Mouse (Mus musculus) forebrain, embryonic 15.5 days (tissue): ENCODE measurements at regions not wholly inside any gene's neighbourhood (a gene's known extent, or its start where the extent isn't known, plus 50 kb on each side); places are given as distances from the start of the nearest gene placed in this dataset.

Experiments
- ATAC-seq: fragments of 200-750 bp; cut with Nextera tagmentation; replicated peaks from 2 replicates; pipeline ENCODE4 v1.8.0; 2017; ENCODE audit warnings: mild to moderate bottlenecking, moderate TSS enrichment, moderate library complexity
- H3K27ac ChIP-seq: fragments of 300-500 bp; sonication (generic); replicated peaks from 2 replicates; pipeline ENCODE4 v1.5.1; 2015; ENCODE audit warnings: mild to moderate bottlenecking, inconsistent platforms
- H3K27me3 ChIP-seq: fragments of 300-500 bp; sonication (generic); 2 replicates; pipeline ENCODE4 v1.6.1; 2015; ENCODE audit warnings: inconsistent platforms
- H3K36me3 ChIP-seq: fragments of 300-500 bp; sonication (generic); 2 replicates; pipeline ENCODE4 v1.6.1; 2015; ENCODE audit warnings: mild to moderate bottlenecking, inconsistent platforms
- H3K4me1 ChIP-seq: fragments of 300-500 bp; sonication (generic); 2 replicates; pipeline ENCODE4 v1.6.1; 2015; ENCODE audit warnings: inconsistent platforms
- H3K4me2 ChIP-seq: fragments of 300-500 bp; sonication (generic); replicated peaks from 2 replicates; pipeline ENCODE4 v1.6.1; 2015; ENCODE audit warnings: mild to moderate bottlenecking, inconsistent platforms
- H3K4me3 ChIP-seq: fragments of 300-500 bp; sonication (generic); 2 replicates; pipeline ENCODE4 v1.5.1; 2015; ENCODE audit warnings: mild to moderate bottlenecking, inconsistent platforms
- H3K9ac ChIP-seq: fragments of 300-500 bp; sonication (generic); replicated peaks from 2 replicates; pipeline ENCODE4 v1.6.1; 2015; ENCODE audit warnings: mild to moderate bottlenecking, inconsistent platforms
- H3K9me3 ChIP-seq: fragments of 300-500 bp; sonication (generic); 2 replicates; pipeline ENCODE4 v1.6.1; 2016; ENCODE audit warnings: inconsistent platforms
- whole genome bisulfite sequencing: fragments of 180-500 bp; shearing (Covaris S2); methylation state at CpG from one replicate; pipeline ENCODE4 v1.1.7; 2015; ENCODE audit warnings: mixed read lengths; 5-methylcytosine and 5-hydroxymethylcytosine counted together
- microRNA-seq: library from miRNA; unstranded; fragments of <30 nt; microRNA quantifications from one replicate; pipeline ENCODE4, GENCODE M21; 2016

DNA sequence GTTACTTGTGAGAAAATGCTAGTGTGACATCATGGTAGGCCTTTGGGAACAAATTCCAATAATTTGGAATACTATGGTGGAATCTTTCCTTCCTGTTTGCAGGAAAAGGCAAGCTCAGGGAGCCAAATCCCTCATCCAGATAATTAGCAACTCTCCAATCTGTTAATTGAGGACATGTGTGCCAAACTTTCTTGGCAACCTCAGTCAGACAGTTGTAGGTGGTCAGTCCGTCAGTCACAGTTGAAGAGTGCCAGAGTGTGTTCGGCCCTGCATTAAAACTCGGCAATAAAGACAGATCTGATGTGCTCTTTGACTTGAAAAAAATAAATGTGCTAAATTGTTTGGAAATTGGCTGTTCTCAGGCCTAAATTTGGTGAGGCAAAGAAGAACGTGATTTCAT lies 83.1 kb upstream of the Cypt12 start:
- peak; percentile 72 for ATAC-seq
- Histone ChIP-seq H3K4me2 (no peak overlapping the region), H3K4me3 (no peak overlapping the region), H3K9me3 (no peaks in the 10 kb centered on the region), H3K4me1 (peaks cover 24% of the 10 kb centered on the region), H3K36me3 (no peaks in the 10 kb centered on the region), H3K27ac (peak overlapping the region; percentile 44; the same call in 1 of the 2 replicates), H3K27me3 (no peaks in the 10 kb centered on the region), H3K9ac (no peak overlapping the region)
- 33% methylated on average over 4 of the region's 4 CpGs for WGBS

DNA sequence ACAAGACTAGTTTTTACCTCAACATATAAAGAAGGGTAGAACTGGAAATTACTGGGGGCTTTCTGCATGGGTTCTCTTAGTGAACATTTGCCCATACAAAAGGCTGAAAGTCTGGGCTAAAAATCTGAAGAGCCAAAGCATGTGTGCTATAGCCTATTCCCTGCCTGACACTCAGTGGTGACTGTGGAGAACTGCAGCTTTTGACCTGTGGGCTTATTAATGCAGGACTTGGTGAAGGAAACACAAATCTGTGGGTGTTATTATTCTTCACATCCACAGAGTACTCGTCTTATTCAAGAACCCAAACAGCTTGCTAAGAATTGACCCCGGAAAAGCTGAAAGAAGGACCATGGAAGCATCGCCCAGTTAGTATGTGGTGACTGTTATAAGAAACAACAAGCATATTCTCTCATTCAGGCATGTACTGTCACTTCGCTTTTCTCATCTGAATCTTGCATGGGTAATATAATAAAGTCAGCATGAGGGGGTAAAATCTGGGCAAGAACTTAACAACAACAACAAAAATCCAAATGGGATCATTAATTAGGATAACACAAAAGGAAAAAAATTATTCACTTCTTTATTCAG lies 77.2 kb upstream of the Cypt12 start:
- H3K27me3 ChIP-seq: no peaks in the 10 kb centered on the region

DNA sequence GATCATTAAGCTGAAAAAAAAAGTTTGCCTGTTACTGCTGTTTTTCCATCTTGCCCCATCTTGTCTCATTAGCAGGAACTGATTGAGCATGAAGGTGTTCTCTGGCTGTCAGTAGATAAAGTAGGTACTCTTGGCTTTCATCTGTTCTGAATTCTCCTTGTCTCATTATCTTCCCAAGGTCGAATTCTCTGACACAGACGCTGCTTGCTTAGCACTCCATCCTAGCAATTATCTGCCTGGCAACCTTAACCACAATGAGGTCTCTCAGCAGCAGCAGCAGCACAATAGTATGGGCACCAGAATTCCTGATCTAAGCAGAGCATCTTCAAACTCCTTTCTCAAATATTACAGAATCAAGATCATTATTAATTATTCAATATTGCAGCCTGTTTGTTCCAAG lies 52.3 kb upstream of the Cypt12 start:
- Histone ChIP-seq H3K27ac (no peak overlapping the region), H3K9me3 (no peaks in the 10 kb centered on the region), H3K27me3 (no peaks in the 10 kb centered on the region), H3K36me3 (no peaks in the 10 kb centered on the region), H3K4me1 (no peaks in the 10 kb centered on the region), H3K4me3 (no peak overlapping the region), H3K9ac (no peak overlapping the region), H3K4me2 (no peak overlapping the region)
- WGBS: 34% methylated on average over 2 of the region's 2 CpGs
- ATAC-seq: no peak

More for the DNA sequence above, 77.2 kb upstream of the Cypt12 start:
- Histone ChIP-seq H3K9me3 (no peaks in the 10 kb centered on the region), H3K4me1 (0 out of 2 replicates have a peak, but pooled peaks cover 2% of the 10 kb centered on the region), H3K4me2 (no peak overlapping the region), H3K9ac (no peak overlapping the region), H3K4me3 (no peak overlapping the region), H3K36me3 (no peaks in the 10 kb centered on the region), H3K27ac (no peak overlapping the region)
- 55% methylated on average over 4 of the region's 4 CpGs for WGBS
- peak; percentile 94 for ATAC-seq

DNA sequence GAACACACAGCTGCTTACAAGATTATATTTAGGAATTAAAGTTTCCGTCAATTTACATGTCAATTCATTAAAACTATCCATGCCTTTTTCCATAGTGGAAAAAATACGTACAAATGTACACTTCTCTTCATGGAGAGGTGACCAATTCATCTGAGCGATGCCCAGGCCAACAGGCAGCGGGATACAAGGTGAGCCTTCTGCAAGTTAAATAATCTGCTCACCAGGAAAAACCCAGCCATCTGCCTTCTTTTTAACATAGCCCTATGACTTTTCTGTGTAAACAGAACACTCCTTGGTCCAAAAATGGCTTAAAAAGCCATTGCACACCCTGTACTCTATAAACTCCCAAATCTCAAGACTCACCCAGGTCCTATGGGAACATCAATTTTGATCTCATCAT lies 51.5 kb upstream of the Cypt12 start:
- H3K4me3 ChIP-seq: no peak overlapping the region
- H3K9me3 ChIP-seq: no peaks in the 10 kb centered on the region
- H3K4me2 ChIP-seq: no peak overlapping the region
- 95% methylated on average over 4 of the region's 4 CpGs for WGBS
- H3K9ac ChIP-seq: no peak overlapping the region
- no peaks in the 10 kb centered on the region for H3K27me3 ChIP-seq
- H3K36me3 ChIP-seq: no peaks in the 10 kb centered on the region
- no peaks in the 10 kb centered on the region for H3K4me1 ChIP-seq
- no peak for ATAC-seq
- no peak overlapping the region for H3K27ac ChIP-seq

Small RNAs in the stretch of these regions (microRNA-seq; reads per million reads assigned to microRNA genes)
- gene Mir124a-2: 3.3 reads per million, percentile 9 among the genes with 10 or more reads in this experiment
